Mouse (Mus musculus): ENCODE measurements at regions not wholly inside any gene's neighbourhood (a gene's known extent, or its start where the extent isn't known, plus 50 kb on each side); places are given as distances from the start of the nearest gene placed in this dataset.
"Not testable (repeated sequence)": the region's sequence is repeated elsewhere in the genome, so short reads cannot be mapped to it uniquely, and the experiment has no call there.

GRCm38 (mm10) chr9:97297538-97297937, 72.2 kb downstream of the Trim42 start:
- WGBS, result 12% methylated on average over 4 of the region's 4 CpGs
- H3K9ac ChIP-seq, result no peak overlapping the region
- H3K4me1 ChIP-seq, result no peaks in the 10 kb centered on the region
- no peak overlapping the region for H3K27ac ChIP-seq
- H3K4me3 ChIP-seq, result no peak overlapping the region
- no peak for ATAC-seq (ENCODE audit: insufficient number of reproducible peaks, low FRiP score, low TSS enrichment, low read depth)
- H3K4me2 ChIP-seq, result no peak overlapping the region
- H3K36me3 ChIP-seq, result no peaks in the 10 kb centered on the region
- no peaks in the 10 kb centered on the region for H3K9me3 ChIP-seq
- 0 out of 2 replicates have a peak, but pooled peaks cover 6% of the 10 kb centered on the region for H3K27me3 ChIP-seq

DNA sequence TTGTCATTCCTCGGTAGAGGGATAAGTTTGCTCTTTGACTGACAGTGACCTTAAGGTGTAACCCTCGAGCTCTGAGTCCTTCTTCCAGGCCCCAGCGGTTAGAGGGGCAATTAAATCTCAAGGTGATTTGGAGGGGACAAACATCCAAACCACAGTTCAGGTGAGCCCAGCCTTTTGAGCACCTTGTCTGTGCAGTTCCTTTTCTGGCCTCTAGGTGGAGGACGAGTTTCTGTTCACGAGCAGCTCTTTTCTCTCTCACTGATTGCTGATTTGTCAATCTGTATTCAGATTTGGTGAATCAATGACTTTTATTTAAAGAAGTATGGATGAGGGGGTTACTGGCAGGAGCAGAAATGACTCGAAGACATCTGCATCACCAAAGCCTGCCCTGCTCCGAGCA, 74.0 kb downstream of the Trim42 start:
- Histone ChIP-seq H3K27me3 (0 out of 2 replicates have a peak, but pooled peaks cover 6% of the 10 kb centered on the region), H3K27ac (no peak overlapping the region), H3K9me3 (no peaks in the 10 kb centered on the region), H3K9ac (no peak overlapping the region), H3K4me3 (no peak overlapping the region), H3K4me1 (no peaks in the 10 kb centered on the region), H3K4me2 (no peak overlapping the region), H3K36me3 (no peaks in the 10 kb centered on the region)
- ATAC-seq (ENCODE audit: insufficient number of reproducible peaks, low FRiP score, low TSS enrichment, low read depth), result no peak
- WGBS, result 30% methylated on average over 7 of the region's 7 CpGs

GRCm38 (mm10) chr9:97291870-97292269, 77.9 kb downstream of the Trim42 start:
- Histone ChIP-seq H3K9ac (no peak overlapping the region), H3K4me2 (no peak overlapping the region), H3K4me1 (no peaks in the 10 kb centered on the region), H3K27ac (no peak overlapping the region), H3K4me3 (no peak overlapping the region), H3K36me3 (no peaks in the 10 kb centered on the region), H3K27me3 (0 out of 2 replicates have a peak, but pooled peaks cover 6% of the 10 kb centered on the region), H3K9me3 (no peaks in the 10 kb centered on the region)
- 72% methylated on average over 1 of the region's 1 CpGs for WGBS
- ATAC-seq (ENCODE audit: insufficient number of reproducible peaks, low FRiP score, low TSS enrichment, low read depth), result no peak

DNA sequence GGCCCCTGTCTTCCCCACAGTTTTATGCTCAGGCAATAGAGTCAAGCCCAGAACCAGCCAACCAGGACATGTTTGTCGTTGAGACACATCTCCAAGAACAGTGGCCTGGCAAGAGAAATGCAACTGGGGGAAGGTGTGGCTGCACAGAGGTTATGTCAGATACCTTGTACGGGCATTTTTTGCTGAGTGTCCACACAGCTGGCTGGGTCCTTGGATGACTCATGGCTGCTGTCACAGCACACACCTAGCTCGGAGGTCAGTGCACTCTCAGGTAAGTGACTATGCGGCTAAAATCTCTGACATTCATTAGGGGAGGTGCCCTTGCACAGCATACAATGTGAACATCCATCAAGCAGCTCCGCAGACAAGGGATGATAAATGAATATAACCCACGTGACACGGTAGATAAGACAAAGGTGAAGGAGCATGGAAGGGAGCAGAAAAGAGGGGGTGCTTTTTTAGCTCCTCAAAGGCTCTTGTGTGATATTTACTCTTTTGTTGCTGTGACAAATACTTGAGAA, 85.4 kb downstream of the Trim42 start:
- no peak overlapping the region for H3K9ac ChIP-seq
- H3K4me3 ChIP-seq, result no peak overlapping the region
- H3K27me3 ChIP-seq, result no peaks in the 10 kb centered on the region
- ATAC-seq (ENCODE audit: insufficient number of reproducible peaks, low FRiP score, low TSS enrichment, low read depth), result no peak
- H3K36me3 ChIP-seq, result no peaks in the 10 kb centered on the region
- H3K4me2 ChIP-seq, result no peak overlapping the region
- 72% methylated on average over 7 of the region's 7 CpGs for WGBS
- no peaks in the 10 kb centered on the region for H3K9me3 ChIP-seq
- no peak overlapping the region for H3K27ac ChIP-seq
- H3K4me1 ChIP-seq, result no peaks in the 10 kb centered on the region

DNA sequence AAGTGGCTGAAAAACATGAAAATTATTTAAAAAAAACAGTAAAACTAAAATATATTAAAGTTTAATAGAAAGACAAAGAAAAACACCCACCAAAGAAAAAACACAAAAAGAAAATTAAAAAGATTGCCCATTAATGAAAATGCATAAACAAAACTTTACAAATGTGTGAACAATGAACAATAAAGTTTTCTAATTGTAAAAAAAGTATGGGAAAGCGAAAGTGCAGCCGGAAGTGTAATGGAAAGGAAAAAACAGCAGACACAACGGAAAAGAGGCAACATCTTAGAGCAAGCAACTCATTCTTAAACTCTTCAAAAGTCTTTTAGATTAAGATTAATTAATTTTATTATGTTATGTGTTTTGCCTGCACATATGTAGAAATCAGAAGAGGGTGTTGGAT, 87.7 kb downstream of the Trim42 start:
- Histone ChIP-seq H3K4me3 (no peak overlapping the region), H3K27ac (no peak overlapping the region), H3K4me1 (no peaks in the 10 kb centered on the region), H3K9me3 (no peaks in the 10 kb centered on the region), H3K9ac (no peak overlapping the region), H3K36me3 (no peaks in the 10 kb centered on the region), H3K4me2 (no peak overlapping the region), H3K27me3 (no peaks in the 10 kb centered on the region)
- no peak for ATAC-seq (ENCODE audit: insufficient number of reproducible peaks, low FRiP score, low TSS enrichment, low read depth)
- WGBS, result 85% methylated on average over 3 of the region's 3 CpGs

- H3K27ac ChIP-seq; H3K9me3 ChIP-seq; H3K36me3 ChIP-seq; H3K4me1 ChIP-seq; ATAC-seq (ENCODE audit: insufficient number of reproducible peaks, low FRiP score, low TSS enrichment, low read depth); H3K27me3 ChIP-seq; H3K9ac ChIP-seq: not testable (repeated sequence)
- WGBS, result 69% methylated on average over 14 of the region's 14 CpGs
- H3K4me2 ChIP-seq, result 0 out of 2 replicates have a peak overlapping the region, but pooled peaks have one; percentile 10
- peak overlapping the region; percentile 20 for H3K4me3 ChIP-seq
Measured at GRCm38 (mm10) chr9:97275449-97275848, 94.3 kb downstream of the Trim42 start.

DNA sequence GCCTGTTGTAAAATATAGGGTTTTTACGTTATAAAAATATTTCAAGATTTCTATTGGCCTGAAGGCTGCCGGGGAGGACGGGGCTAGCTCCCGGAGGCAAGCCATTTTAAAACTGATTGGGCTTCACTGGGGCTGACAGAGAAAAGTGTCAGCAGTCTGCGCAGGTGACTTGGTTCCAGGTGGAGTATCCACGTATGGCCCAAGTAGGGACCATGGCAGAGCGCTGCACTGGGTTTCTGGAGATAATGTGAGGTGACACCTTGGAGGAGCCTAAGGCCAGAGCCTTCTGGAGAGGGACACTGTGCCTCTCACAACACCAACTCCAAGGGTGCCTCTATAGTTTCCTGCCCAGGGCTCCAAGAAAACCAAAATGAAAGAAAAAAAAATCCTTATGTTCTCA, 95.9 kb downstream of the Trim42 start:
- ATAC-seq (ENCODE audit: insufficient number of reproducible peaks, low FRiP score, low TSS enrichment, low read depth), result no peak
- WGBS, result 78% methylated on average over 7 of the region's 7 CpGs

DNA sequence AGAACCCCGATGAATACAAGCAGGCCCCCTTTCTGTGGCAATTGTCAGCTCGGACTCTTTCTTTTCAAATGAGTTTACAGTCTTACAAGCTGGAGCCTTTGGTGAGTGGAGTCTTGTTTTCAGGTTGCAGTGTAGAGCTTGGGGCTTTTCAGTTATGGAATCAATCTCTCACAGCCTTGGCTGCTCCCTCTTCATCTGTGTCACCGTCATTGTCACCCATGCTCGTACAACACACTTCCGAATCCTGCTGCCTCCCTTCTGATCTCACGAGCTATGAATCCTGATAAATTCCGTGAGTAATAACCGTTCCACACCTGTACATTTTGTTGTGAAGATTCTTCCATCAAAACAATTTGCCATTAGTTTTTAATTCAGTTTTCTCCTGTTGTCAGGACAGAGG, 97.7 kb downstream of the Trim42 start:
- H3K4me1 ChIP-seq, result no peaks in the 10 kb centered on the region
- H3K27me3 ChIP-seq, result no peaks in the 10 kb centered on the region
- H3K4me2 ChIP-seq, result no peak overlapping the region
- no peak overlapping the region for H3K4me3 ChIP-seq
- 89% methylated on average over 8 of the region's 8 CpGs for WGBS
- ATAC-seq (ENCODE audit: insufficient number of reproducible peaks, low FRiP score, low TSS enrichment, low read depth), result no peak
- H3K27ac ChIP-seq, result no peak overlapping the region
- H3K9ac ChIP-seq, result no peak overlapping the region
- no peaks in the 10 kb centered on the region for H3K9me3 ChIP-seq
- H3K36me3 ChIP-seq, result no peaks in the 10 kb centered on the region

More for the DNA sequence above, 95.9 kb downstream of the Trim42 start:
- H3K36me3 ChIP-seq, result no peaks in the 10 kb centered on the region
- no peak overlapping the region for H3K9ac ChIP-seq
- H3K4me3 ChIP-seq, result no peak overlapping the region
- H3K9me3 ChIP-seq, result no peaks in the 10 kb centered on the region
- H3K27ac ChIP-seq, result no peak overlapping the region
- no peak overlapping the region for H3K4me2 ChIP-seq
- H3K27me3 ChIP-seq, result no peaks in the 10 kb centered on the region
- H3K4me1 ChIP-seq, result no peaks in the 10 kb centered on the region

GRCm38 (mm10) chr9:97247621-97248020, 122.1 kb downstream of the Trim42 start:
- ATAC-seq (ENCODE audit: insufficient number of reproducible peaks, low FRiP score, low TSS enrichment, low read depth), result no peak
- no peak overlapping the region for H3K4me2 ChIP-seq
- H3K36me3 ChIP-seq, result no peaks in the 10 kb centered on the region
- H3K9me3 ChIP-seq, result no peaks in the 10 kb centered on the region
- no peaks in the 10 kb centered on the region for H3K27me3 ChIP-seq
- no peaks in the 10 kb centered on the region for H3K4me1 ChIP-seq
- no peak overlapping the region for H3K27ac ChIP-seq
- H3K9ac ChIP-seq, result no peak overlapping the region
- WGBS, result 93% methylated on average over 1 of the region's 1 CpGs
- H3K4me3 ChIP-seq, result no peak overlapping the region

DNA sequence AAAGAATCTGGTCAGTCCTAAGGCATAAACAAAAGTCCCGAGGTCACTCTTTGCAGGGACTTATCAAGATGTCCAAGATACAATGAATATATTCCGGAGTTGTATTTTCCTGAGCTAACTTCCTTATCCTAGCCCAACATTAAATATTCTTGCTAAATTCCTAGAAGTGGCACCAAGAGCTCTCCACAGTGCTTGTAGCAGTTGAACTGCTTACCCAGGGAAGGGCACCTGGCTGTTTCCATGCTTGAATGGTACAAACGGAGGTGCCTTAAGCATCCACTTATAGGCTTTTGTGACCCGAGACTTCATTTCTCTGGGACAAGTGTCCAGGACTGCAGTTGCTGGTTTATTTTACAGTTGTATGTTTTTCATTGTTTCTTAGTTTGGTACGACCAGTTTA, 115.1 kb upstream of the Slc25a36 start:
- Histone ChIP-seq H3K9me3 (no peaks in the 10 kb centered on the region), H3K4me2 (no peak overlapping the region), H3K9ac (no peak overlapping the region), H3K27me3 (no peaks in the 10 kb centered on the region), H3K4me3 (no peak overlapping the region), H3K4me1 (no peaks in the 10 kb centered on the region), H3K27ac (no peak overlapping the region), H3K36me3 (no peaks in the 10 kb centered on the region)
- no peak for ATAC-seq (ENCODE audit: insufficient number of reproducible peaks, low FRiP score, low TSS enrichment, low read depth)
- 84% methylated on average over 5 of the region's 5 CpGs for WGBS

GRCm38 (mm10) chr9:97224549-97224948, 113.6 kb upstream of the Slc25a36 start:
- Histone ChIP-seq H3K27ac (no peak overlapping the region), H3K4me3 (no peak overlapping the region), H3K36me3 (no peaks in the 10 kb centered on the region), H3K27me3 (no peaks in the 10 kb centered on the region), H3K9ac (no peak overlapping the region), H3K9me3 (no peaks in the 10 kb centered on the region), H3K4me2 (no peak overlapping the region), H3K4me1 (no peaks in the 10 kb centered on the region)
- no peak for ATAC-seq (ENCODE audit: insufficient number of reproducible peaks, low FRiP score, low TSS enrichment, low read depth)
- 37% methylated on average over 7 of the region's 7 CpGs for WGBS

DNA sequence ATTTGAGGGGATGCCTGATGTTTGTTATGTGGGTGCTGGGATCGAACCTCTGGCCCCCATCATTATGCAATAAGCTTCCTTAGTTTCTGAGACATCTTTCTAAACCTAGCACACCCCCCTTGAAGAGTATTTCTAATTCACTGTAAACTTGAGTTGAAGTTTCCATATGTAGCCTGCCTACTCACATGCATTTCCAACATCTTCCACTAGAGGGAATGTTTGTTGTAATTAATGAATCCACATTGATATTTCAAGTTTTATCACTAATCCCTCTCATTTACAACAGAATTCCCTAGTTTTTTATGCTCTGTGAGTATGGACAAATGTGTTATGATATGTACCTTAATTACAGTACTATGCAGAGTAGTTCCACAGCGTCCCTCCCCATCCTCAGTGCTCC, 103.8 kb upstream of the Slc25a36 start:
- 45% methylated on average over 2 of the region's 2 CpGs for WGBS
- H3K4me3 ChIP-seq, result no peak overlapping the region
- no peaks in the 10 kb centered on the region for H3K27me3 ChIP-seq
- no peaks in the 10 kb centered on the region for H3K9me3 ChIP-seq
- no peak overlapping the region for H3K4me2 ChIP-seq
- ATAC-seq (ENCODE audit: insufficient number of reproducible peaks, low FRiP score, low TSS enrichment, low read depth), result no peak
- H3K36me3 ChIP-seq, result no peaks in the 10 kb centered on the region
- H3K4me1 ChIP-seq, result no peaks in the 10 kb centered on the region
- no peak overlapping the region for H3K27ac ChIP-seq
- H3K9ac ChIP-seq, result no peak overlapping the region

DNA sequence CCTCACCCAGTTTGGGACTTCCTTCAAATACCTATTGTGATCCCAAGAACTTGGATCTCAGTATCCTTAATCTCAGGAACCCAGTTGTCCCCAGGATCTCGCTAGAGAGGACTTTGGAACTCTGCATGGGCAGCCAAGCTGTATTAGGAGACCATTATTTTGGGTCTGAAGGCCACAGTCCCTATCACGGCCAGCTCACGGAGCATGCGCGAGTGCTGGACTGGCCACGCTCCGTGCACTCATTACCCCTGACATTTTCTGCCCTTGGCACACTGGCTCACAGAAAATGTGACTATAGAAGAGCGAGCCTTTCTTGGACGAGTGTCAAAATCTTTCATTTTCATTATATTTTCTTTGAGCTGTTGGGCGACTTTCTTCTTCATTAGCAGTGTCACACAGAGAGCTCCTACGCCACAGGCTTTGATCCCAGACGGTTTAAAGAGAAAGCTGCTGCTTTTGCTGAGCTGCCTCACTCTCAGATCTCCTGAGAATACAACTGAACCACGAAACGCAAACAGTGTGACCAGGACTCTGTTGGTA, 79.4 kb upstream of the Slc25a36 start:
- H3K9me3 ChIP-seq, result no peaks in the 10 kb centered on the region
- H3K4me3 ChIP-seq, result no peak overlapping the region
- no peak for ATAC-seq (ENCODE audit: insufficient number of reproducible peaks, low FRiP score, low TSS enrichment, low read depth)

More for the DNA sequence above, 79.4 kb upstream of the Slc25a36 start:
- Histone ChIP-seq H3K4me1 (no peaks in the 10 kb centered on the region), H3K4me2 (no peak overlapping the region), H3K9ac (no peak overlapping the region), H3K27ac (no peak overlapping the region), H3K27me3 (no peaks in the 10 kb centered on the region), H3K36me3 (no peaks in the 10 kb centered on the region)
- WGBS, result 74% methylated on average over 14 of the region's 14 CpGs

Data from limb, embryonic 15.5 days (tissue).